Mouse (Mus musculus): ENCODE measurements at regions not wholly inside any gene's neighbourhood (a gene's known extent, or its start where the extent isn't known, plus 50 kb on each side); places are given as distances from the start of the nearest gene placed in this dataset.

DNA sequence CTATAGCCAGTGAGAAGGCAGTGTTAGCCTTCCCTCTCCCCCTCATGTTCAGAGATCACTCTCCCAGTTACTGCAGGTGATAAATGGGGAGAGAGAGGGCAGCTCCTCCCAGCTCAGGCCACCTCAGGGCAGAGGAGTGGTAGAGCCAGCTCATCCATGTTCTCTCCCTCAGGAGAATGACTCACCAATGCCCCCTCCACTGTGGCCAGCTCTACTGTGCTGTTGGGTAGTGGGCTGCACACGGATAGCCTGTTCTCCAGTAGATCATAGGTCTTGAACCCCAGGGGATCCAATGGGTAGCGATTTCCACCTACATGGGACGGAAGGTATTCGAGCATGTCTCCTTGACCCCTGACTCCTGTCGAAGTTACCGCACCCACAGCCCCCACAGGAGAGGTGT, 618.1 kb downstream of the Hs3st4 start:
- TF ChIP-seq NANOG (IDR thresholded peaks at IDR 0.05; ENCODE audit: borderline replicate concordance, low read length) (no peak), CTCF (conservative IDR thresholded peaks at IDR 0.05; ENCODE audit: low read length) (no peak), POU5F1 (IDR thresholded peaks at IDR 0.05; ENCODE audit: borderline replicate concordance, low read length) (no peak)
